Mouse (Mus musculus): ENCODE measurements around the gene Comt.
A peak's percentile ranks its signal among the peaks of the same experiment; 100 is the strongest.

Gene Comt

GRCm38 (mm10) chr16:18433341-18433920 lies 6.8 kb upstream of the Comt start:
- DNase-seq (ENCODE audit: low read depth, low spot score) = no peak

GRCm38 (mm10) chr16:18430641-18431212 lies 4.1 kb upstream of the Comt start:
- DNase-seq (ENCODE audit: low read depth, low spot score) = no peak

- no peak for DNase-seq (ENCODE audit: low read depth, low spot score)
Measured at GRCm38 (mm10) chr16:18429641-18430040, 3.0 kb upstream of the Comt start.

- DNase-seq (ENCODE audit: low read depth, low spot score) = no peak
Measured at GRCm38 (mm10) chr16:18428516-18429042, 1.9 kb upstream of the Comt start.

- no peak for DNase-seq (ENCODE audit: low read depth, low spot score)
Measured at GRCm38 (mm10) chr16:18428011-18428515, 1.4 kb upstream of the Comt start.

GRCm38 (mm10) chr16:18426215-18426791 lies 349 bp downstream of the Comt start, which contains the start of gene Txnrd2:
TSS of gene Txnrd2 (plus strand) at chr16:18426384.
- peak; percentile 53 for DNase-seq (ENCODE audit: low read depth, low spot score)

- DNase-seq (ENCODE audit: low read depth, low spot score) = no peak
Measured at GRCm38 (mm10) chr16:18425475-18426214, 1.0 kb downstream of the Comt start.

- peak; percentile 40 for DNase-seq (ENCODE audit: low read depth, low spot score)
Measured at GRCm38 (mm10) chr16:18424364-18425045, 2.1 kb downstream of the Comt start.

- DNase-seq (ENCODE audit: low read depth, low spot score) = no peak
Measured at GRCm38 (mm10) chr16:18423915-18424265, 2.8 kb downstream of the Comt start.

- no peak for DNase-seq (ENCODE audit: low read depth, low spot score)
Measured at GRCm38 (mm10) chr16:18423203-18423914, 3.3 kb downstream of the Comt start.

GRCm38 (mm10) chr16:18420571-18420970 lies 6.1 kb downstream of the Comt start:
- no peak for DNase-seq (ENCODE audit: low read depth, low spot score)

GRCm38 (mm10) chr16:18419603-18420026 lies 7.0 kb downstream of the Comt start:
- DNase-seq (ENCODE audit: low read depth, low spot score) = no peak

GRCm38 (mm10) chr16:18418756-18419602 lies 7.7 kb downstream of the Comt start:
- no peak for DNase-seq (ENCODE audit: low read depth, low spot score)

GRCm38 (mm10) chr16:18417491-18417890 lies 9.2 kb downstream of the Comt start:
- no peak for DNase-seq (ENCODE audit: low read depth, low spot score)

- DNase-seq (ENCODE audit: low read depth, low spot score) = no peak
Measured at GRCm38 (mm10) chr16:18416837-18417236, 9.8 kb downstream of the Comt start.

- DNase-seq (ENCODE audit: low read depth, low spot score) = peak; percentile 44
Measured at GRCm38 (mm10) chr16:18416094-18416761, 10.4 kb downstream of the Comt start.

- DNase-seq (ENCODE audit: low read depth, low spot score) = no peak
Measured at GRCm38 (mm10) chr16:18413032-18413816, 13.4 kb downstream of the Comt start.

- DNase-seq (ENCODE audit: low read depth, low spot score) = no peak
Measured at GRCm38 (mm10) chr16:18411802-18412476, 14.7 kb downstream of the Comt start.
